Mouse (Mus musculus) testis, postnatal 10 days (tissue): ENCODE measurements at regions not wholly inside any gene's neighbourhood (a gene's known extent, or its start where the extent isn't known, plus 50 kb on each side); places are given as distances from the start of the nearest gene placed in this dataset.

Source experiments
- DNase-seq: peaks from one replicate; pipeline ENCODE4 v3.0.0; 2021; ENCODE audit warnings: low spot score

- DNase-seq, result no peak
Observed at GRCm38 (mm10) chr1:71904376-71904948, 251.5 kb upstream of the Fn1 start.

- no peak for DNase-seq
Observed at GRCm38 (mm10) chr1:71900106-71901074, 247.4 kb upstream of the Fn1 start.

GRCm38 (mm10) chr1:71899128-71899527, 246.1 kb upstream of the Fn1 start:
- no peak for DNase-seq

- no peak for DNase-seq
Observed at GRCm38 (mm10) chr1:71898198-71898597, 245.2 kb upstream of the Fn1 start.

- DNase-seq, result no peak
Observed at GRCm38 (mm10) chr1:71897464-71898051, 244.6 kb upstream of the Fn1 start.

- no peak for DNase-seq
Observed at GRCm38 (mm10) chr1:71896141-71896725, 243.2 kb upstream of the Fn1 start.

GRCm38 (mm10) chr1:71893636-71894035, 240.6 kb upstream of the Fn1 start:
- DNase-seq, result no peak

- DNase-seq, result no peak
Observed at GRCm38 (mm10) chr1:71887809-71888208, 234.8 kb upstream of the Fn1 start.

- no peak for DNase-seq
Observed at GRCm38 (mm10) chr1:71886903-71887302, 233.9 kb upstream of the Fn1 start.

- no peak for DNase-seq
Observed at GRCm38 (mm10) chr1:71886233-71886632, 233.2 kb upstream of the Fn1 start.

GRCm38 (mm10) chr1:71881851-71882250, 228.9 kb upstream of the Fn1 start:
- no peak for DNase-seq

- DNase-seq, result no peak
Observed at GRCm38 (mm10) chr1:71881191-71881590, 228.2 kb upstream of the Fn1 start.

GRCm38 (mm10) chr1:71880480-71880879, 227.5 kb upstream of the Fn1 start:
- no peak for DNase-seq

GRCm38 (mm10) chr1:71876712-71877401, 223.9 kb upstream of the Fn1 start:
- no peak for DNase-seq

GRCm38 (mm10) chr1:71874037-71874436, 221.0 kb upstream of the Fn1 start:
- no peak for DNase-seq

GRCm38 (mm10) chr1:71865670-71866069, 212.7 kb upstream of the Fn1 start:
- DNase-seq, result no peak

- DNase-seq, result no peak
Observed at GRCm38 (mm10) chr1:71864749-71865148, 211.7 kb upstream of the Fn1 start.

GRCm38 (mm10) chr1:71853212-71853611, 200.2 kb upstream of the Fn1 start:
- DNase-seq, result no peak

GRCm38 (mm10) chr1:71851268-71851667, 198.3 kb upstream of the Fn1 start:
- no peak for DNase-seq

- no peak for DNase-seq
Observed at GRCm38 (mm10) chr1:71848656-71849055, 195.7 kb upstream of the Fn1 start.

GRCm38 (mm10) chr1:71844938-71845685, 192.1 kb upstream of the Fn1 start:
- DNase-seq, result no peak
